Mouse (Mus musculus) stomach, postnatal 0 days (tissue): ENCODE measurements around the gene Hsf5. TPM values are rescaled to one million over a fixed set of nuclear protein-coding genes. Genes with fewer than 3 reads are reported as not detected.

ENCODE experiments used
- ATAC-seq: fragments of 200-750 bp; cut with Nextera tagmentation; 2 replicates; pipeline ENCODE4 v1.8.0; 2017; ENCODE audit not compliant: low FRiP score, low TSS enrichment
- DNase-seq: peaks from one replicate; pipeline ENCODE4 v3.0.0-alpha.2; 2016; ENCODE audit warnings: low spot score
- H3K27ac ChIP-seq: fragments of 300-500 bp; sonication (generic); replicated peaks from 2 replicates; pipeline ENCODE4 v1.5.1; 2014; ENCODE audit warnings: mild to moderate bottlenecking, control low read depth
- H3K27me3 ChIP-seq: fragments of 300-500 bp; sonication (generic); 2 replicates; pipeline ENCODE4 v1.6.1; 2014; ENCODE audit warnings: low read length; ENCODE audit not compliant: control insufficient read depth, insufficient read depth
- H3K36me3 ChIP-seq: fragments of 300-500 bp; sonication (generic); 2 replicates; pipeline ENCODE4 v1.6.1; 2014; ENCODE audit warnings: low read length, mixed read lengths; ENCODE audit not compliant: control insufficient read depth, insufficient read depth
- H3K4me1 ChIP-seq: fragments of 300-500 bp; sonication (generic); replicated peaks from 2 replicates; pipeline ENCODE4 v1.6.1; 2014; ENCODE audit warnings: antibody characterized with exemption; ENCODE audit not compliant: control insufficient read depth, insufficient read depth
- H3K4me2 ChIP-seq: fragments of 300-500 bp; sonication (generic); replicated peaks from 2 replicates; pipeline ENCODE4 v1.6.1; 2014; ENCODE audit warnings: low read depth, mild to moderate bottlenecking, control low read depth, moderate library complexity
- H3K4me3 ChIP-seq: fragments of 300-500 bp; sonication (generic); 2 replicates; pipeline ENCODE4 v1.5.1; 2014; ENCODE audit warnings: low read depth, low read length, control low read depth
- H3K9ac ChIP-seq: fragments of 300-500 bp; sonication (generic); 2 replicates; pipeline ENCODE4 v1.6.1; 2014; ENCODE audit warnings: mild to moderate bottlenecking, low read length, control low read depth, mixed read lengths
- H3K9me3 ChIP-seq: fragments of 300-500 bp; sonication (generic); 2 replicates; pipeline ENCODE4 v1.6.1; 2016; ENCODE audit warnings: low read length; ENCODE audit not compliant: control insufficient read depth
- CTCF ChIP-seq: IDR thresholded peaks from 2 replicates; pipeline ENCODE4 v1.5.1; 2016; ENCODE audit warnings: antibody characterized with exemption, low read depth, mild to moderate bottlenecking, moderate library complexity
- EP300 ChIP-seq: optimal IDR thresholded peaks from 2 replicates; pipeline ENCODE3; 2016; ENCODE audit warnings: antibody characterized with exemption
- WGBS: fragments of 180-500 bp; shearing (Covaris S2); extraction: QIAGEN DNeasy Blood & Tissue Kit; methylation state at CpG from one replicate; pipeline ENCODE4 v1.1.7; 2014; 5-methylcytosine and 5-hydroxymethylcytosine counted together
- polyA plus RNA-seq: library from polyadenylated mRNA; unstranded; fragments of >200 nt; fragmentation: Nextera tagmentation; extraction: Ambion mirVana; gene quantifications from 2 replicates; pipeline ENCODE4 v1.2.1, GENCODE M21; 2015

Gene Hsf5
- polyA plus RNA-seq, 1 experiment from 2014 or later, result not detected

DNA sequence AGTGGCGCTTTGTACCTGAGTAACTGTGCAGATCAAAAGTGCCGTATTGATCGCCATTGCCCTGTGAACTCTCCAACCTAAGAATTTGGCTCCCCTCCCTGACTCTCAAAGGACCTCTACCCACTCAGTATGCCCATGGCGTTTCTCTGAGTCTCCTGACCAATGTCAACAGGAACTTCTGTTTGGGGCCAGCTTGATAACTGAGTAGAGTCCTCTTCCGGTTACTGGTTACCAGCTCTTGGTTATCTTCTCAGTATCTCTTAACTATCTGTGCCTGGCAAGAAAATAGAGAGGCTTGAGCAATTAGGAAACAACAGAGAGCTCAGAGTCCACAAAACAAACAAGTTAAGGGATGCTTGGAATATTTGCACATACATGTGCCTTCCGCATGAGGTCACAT lies 84.1 kb downstream of the Hsf5 start:
- no peak for ATAC-seq
- 74% methylated on average over 6 of the region's 6 CpGs for WGBS
- no peak overlapping the region for H3K27ac ChIP-seq
- no peak for DNase-seq
- H3K9ac ChIP-seq, result no peak overlapping the region
- H3K27me3 ChIP-seq, result no peaks in the 10 kb centered on the region
- TF ChIP-seq EP300 (no peak), CTCF (no peak)
- H3K4me3 ChIP-seq, result no peak overlapping the region
- no peaks in the 10 kb centered on the region for H3K36me3 ChIP-seq
- H3K4me2 ChIP-seq, result no peak overlapping the region
- no peaks in the 10 kb centered on the region for H3K4me1 ChIP-seq
- no peaks in the 10 kb centered on the region for H3K9me3 ChIP-seq

- H3K36me3 ChIP-seq, result no peaks in the 10 kb centered on the region
- H3K9me3 ChIP-seq, result no peaks in the 10 kb centered on the region
- no peak for ATAC-seq
- TF ChIP-seq CTCF (no peak), EP300 (no peak)
- no peaks in the 10 kb centered on the region for H3K4me1 ChIP-seq
- no peak overlapping the region for H3K4me2 ChIP-seq
- H3K9ac ChIP-seq, result no peak overlapping the region
- peak overlapping the region; percentile 56; the same call in 1 of the 2 replicates for H3K27ac ChIP-seq
- DNase-seq, result no peak
- 53% methylated on average over 14 of the region's 14 CpGs for WGBS
- H3K27me3 ChIP-seq, result no peaks in the 10 kb centered on the region
- no peak overlapping the region for H3K4me3 ChIP-seq
Observed at GRCm38 (mm10) chr11:87701877-87702620, 85.1 kb downstream of the Hsf5 start.

DNA sequence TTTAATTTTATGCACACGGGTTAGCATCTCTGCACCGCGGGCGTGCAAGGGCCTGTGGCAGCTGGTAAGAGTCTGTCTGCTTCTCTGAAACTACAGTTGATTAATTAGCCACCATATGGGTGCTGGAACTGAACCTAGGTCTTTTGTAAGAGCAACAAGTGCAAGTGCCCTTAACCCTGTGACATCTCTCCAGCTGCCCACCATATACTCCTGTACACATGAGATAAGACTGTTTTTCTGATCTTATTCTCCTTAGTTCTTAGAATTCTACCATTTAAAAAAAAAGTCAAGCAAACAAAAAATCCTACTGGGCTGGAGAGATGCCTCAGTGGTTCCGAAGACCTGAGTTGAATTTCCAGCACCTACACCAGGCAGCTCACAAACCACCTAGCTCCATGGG lies 86.7 kb downstream of the Hsf5 start:
- no peak for DNase-seq
- Histone ChIP-seq H3K9ac (no peak overlapping the region), H3K27ac (no peak overlapping the region), H3K4me2 (no peak overlapping the region), H3K36me3 (no peaks in the 10 kb centered on the region), H3K9me3 (no peaks in the 10 kb centered on the region), H3K4me1 (no peaks in the 10 kb centered on the region), H3K27me3 (no peaks in the 10 kb centered on the region), H3K4me3 (no peak overlapping the region)
- no peak for ATAC-seq
- 66% methylated on average over 5 of the region's 5 CpGs for WGBS
- TF ChIP-seq CTCF, result no peak
- TF ChIP-seq EP300, result no peak

DNA sequence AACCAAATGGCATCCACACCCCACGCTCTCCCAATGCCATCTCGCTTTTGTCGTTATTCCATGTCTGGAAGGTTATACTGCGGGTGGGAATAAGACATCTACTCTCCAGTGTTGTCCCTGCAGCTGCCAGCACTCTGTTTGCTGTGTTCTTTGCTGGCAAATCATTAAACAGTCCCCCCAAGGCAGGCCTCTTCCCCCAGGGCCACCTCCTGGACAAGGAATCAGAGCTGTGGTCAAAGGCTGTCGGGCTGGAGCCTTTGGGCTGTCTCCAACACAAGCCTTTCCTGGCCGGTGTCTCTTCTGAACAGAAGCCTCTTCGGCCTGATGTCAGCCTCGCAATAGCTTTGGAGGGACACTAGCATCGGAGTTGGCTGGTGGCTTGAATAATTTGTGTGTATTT lies 87.3 kb downstream of the Hsf5 start:
- H3K36me3 ChIP-seq, result no peaks in the 10 kb centered on the region
- ATAC-seq (no peak), DNase-seq (peak; percentile 45)
- H3K4me2 ChIP-seq, result no peak overlapping the region
- H3K9me3 ChIP-seq, result no peaks in the 10 kb centered on the region
- 59% methylated on average over 9 of the region's 9 CpGs for WGBS
- no peak overlapping the region for H3K27ac ChIP-seq
- H3K4me3 ChIP-seq, result no peak overlapping the region
- no peaks in the 10 kb centered on the region for H3K27me3 ChIP-seq
- no peak overlapping the region for H3K9ac ChIP-seq
- no peaks in the 10 kb centered on the region for H3K4me1 ChIP-seq
- TF ChIP-seq CTCF (no peak), EP300 (no peak)

DNA sequence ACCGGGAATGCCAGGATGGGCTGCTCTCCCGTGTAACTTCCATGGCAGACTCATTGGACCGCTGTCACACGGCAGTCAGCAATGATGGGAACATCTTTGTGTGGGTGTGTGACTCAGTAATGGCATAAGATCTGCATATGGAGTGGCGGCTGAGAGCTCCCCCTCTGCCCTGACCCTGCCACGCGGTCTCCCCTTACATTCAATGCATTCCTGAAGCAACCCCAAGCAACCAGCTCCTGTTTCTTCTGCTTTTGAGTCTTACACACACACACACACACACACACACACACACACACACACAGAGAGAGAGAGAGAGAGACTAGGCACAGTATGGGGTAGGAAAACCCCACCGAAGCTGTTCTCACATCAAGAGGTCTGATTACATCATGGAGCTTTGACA lies 90.6 kb downstream of the Hsf5 start:
- DNase-seq (no peak), ATAC-seq (no peak)
- no peaks in the 10 kb centered on the region for H3K27me3 ChIP-seq
- no peaks in the 10 kb centered on the region for H3K36me3 ChIP-seq
- no peaks in the 10 kb centered on the region for H3K9me3 ChIP-seq
- no peak overlapping the region for H3K9ac ChIP-seq
- no peak overlapping the region for H3K4me3 ChIP-seq
- 0 out of 2 replicates have a peak, but pooled peaks cover 2% of the 10 kb centered on the region for H3K4me1 ChIP-seq
- H3K4me2 ChIP-seq, result no peak overlapping the region
- TF ChIP-seq EP300, result no peak
- TF ChIP-seq CTCF, result no peak
- 53% methylated on average over 8 of the region's 8 CpGs for WGBS
- no peak overlapping the region for H3K27ac ChIP-seq

- H3K4me2 ChIP-seq, result 0 out of 2 replicates have a peak overlapping the region, but pooled peaks have one; percentile 5
- H3K27me3 ChIP-seq, result no peaks in the 10 kb centered on the region
- H3K4me3 ChIP-seq, result no peak overlapping the region
Observed at GRCm38 (mm10) chr11:87708979-87709378, 92.0 kb downstream of the Hsf5 start.

More at GRCm38 (mm10) chr11:87708979-87709378, 92.0 kb downstream of the Hsf5 start:
- H3K27ac ChIP-seq, result peak overlapping the region; percentile 86; the same call in 1 of the 2 replicates
- DNase-seq, result no peak
- TF ChIP-seq CTCF (no peak), EP300 (no peak)
- no peak for ATAC-seq
- H3K9ac ChIP-seq, result no peak overlapping the region
- WGBS, result 61% methylated on average over 5 of the region's 5 CpGs
- H3K9me3 ChIP-seq, result no peaks in the 10 kb centered on the region
- H3K4me1 ChIP-seq, result 0 out of 2 replicates have a peak, but pooled peaks cover 2% of the 10 kb centered on the region
- H3K36me3 ChIP-seq, result no peaks in the 10 kb centered on the region

Other genes starting within 250 kb of the Hsf5 start
- 1.7 and 1.8 TPM in 2 replicates for gene Rad51c, start 212.2 kb upstream of the Hsf5 start, polyA plus RNA-seq
- 0.98 and 1.6 TPM in 2 replicates for gene Tex14, start 212.1 kb upstream of the Hsf5 start, polyA plus RNA-seq
- gene Gm11492, start 50.5 kb upstream of the Hsf5 start, polyA plus RNA-seq, result not detected in 2 replicates
- 25.5 and 26.3 TPM in 2 replicates for gene Sept4, start 48.3 kb upstream of the Hsf5 start, polyA plus RNA-seq
- 9.4 and 11.5 TPM in 2 replicates for gene Mtmr4, start 25.0 kb upstream of the Hsf5 start, polyA plus RNA-seq
- 6.6 and 7.4 TPM in 2 replicates for gene Rnf43, start 45.6 kb downstream of the Hsf5 start, polyA plus RNA-seq
- gene Supt4a, start 120.4 kb downstream of the Hsf5 start, polyA plus RNA-seq, result 119 and 121 TPM in 2 replicates
- 0.56 and 0.70 TPM in 2 replicates for gene Tspoap1, start 143.4 kb downstream of the Hsf5 start, polyA plus RNA-seq
- gene Mpo, start 176.4 kb downstream of the Hsf5 start, polyA plus RNA-seq, result 0.52 and 0.74 TPM in 2 replicates
- 0.41 and 0.69 TPM in 2 replicates for gene Lpo, start 211.1 kb downstream of the Hsf5 start, polyA plus RNA-seq
- gene Mks1, start 236.1 kb downstream of the Hsf5 start, polyA plus RNA-seq, result 4.3 and 4.5 TPM in 2 replicates